Mouse (Mus musculus): ENCODE measurements around the gene Fh1. TPM values are rescaled to one million over a fixed set of nuclear protein-coding genes. Genes with fewer than 3 reads are reported as not detected.

Fh1 gene
- polyA plus RNA-seq (2015; fragmentation: Illumina TruSeq; extraction: RNeasy Lipid Tissue Mini Kit (QIAGEN cat#74804); ENCODE audit: insufficient read depth, low read depth, low replicate concordance): 23.7 TPM

GRCm38 (mm10) chr1:175625257-175625879 lies at the start of gene Fh1:
Gene Fh1, minus strand, starts transcription at chr1:175625635.

GRCm38 (mm10) chr1:175619814-175620431 lies 5.5 kb downstream of the Fh1 start, which contains the start of gene Kmo:
Gene Kmo, plus strand, starts transcription at chr1:175620381.

Other genes starting within 250 kb of the Fh1 start
- gene Rgs7, start 133.1 kb downstream of the Fh1 start, polyA plus RNA-seq (2015; fragmentation: Illumina TruSeq; extraction: RNeasy Lipid Tissue Mini Kit (QIAGEN cat#74804); ENCODE audit: insufficient read depth, low read depth, low replicate concordance): 0.52 TPM
- 0.42 TPM for gene Kmo, start 5.3 kb downstream of the Fh1 start, polyA plus RNA-seq (2015; fragmentation: Illumina TruSeq; extraction: RNeasy Lipid Tissue Mini Kit (QIAGEN cat#74804); ENCODE audit: insufficient read depth, low read depth, low replicate concordance)
- 0.74 TPM for gene Opn3, start 67.1 kb upstream of the Fh1 start, polyA plus RNA-seq (2015; fragmentation: Illumina TruSeq; extraction: RNeasy Lipid Tissue Mini Kit (QIAGEN cat#74804); ENCODE audit: insufficient read depth, low read depth, low replicate concordance)
- 1.4 TPM for gene Chml, start 67.3 kb upstream of the Fh1 start, polyA plus RNA-seq (2015; fragmentation: Illumina TruSeq; extraction: RNeasy Lipid Tissue Mini Kit (QIAGEN cat#74804); ENCODE audit: insufficient read depth, low read depth, low replicate concordance)
- not detected for gene Wdr64, start 73.0 kb upstream of the Fh1 start, polyA plus RNA-seq (2015; fragmentation: Illumina TruSeq; extraction: RNeasy Lipid Tissue Mini Kit (QIAGEN cat#74804); ENCODE audit: insufficient read depth, low read depth, low replicate concordance)